Mouse (Mus musculus): ENCODE results near the gene Sp9. TPM values are rescaled to one million over a fixed set of nuclear protein-coding genes. Genes with fewer than 3 reads are reported as not detected.

The Sp9 gene
- polyA plus RNA-seq, 1 experiment = 0.07 TPM

DNA sequence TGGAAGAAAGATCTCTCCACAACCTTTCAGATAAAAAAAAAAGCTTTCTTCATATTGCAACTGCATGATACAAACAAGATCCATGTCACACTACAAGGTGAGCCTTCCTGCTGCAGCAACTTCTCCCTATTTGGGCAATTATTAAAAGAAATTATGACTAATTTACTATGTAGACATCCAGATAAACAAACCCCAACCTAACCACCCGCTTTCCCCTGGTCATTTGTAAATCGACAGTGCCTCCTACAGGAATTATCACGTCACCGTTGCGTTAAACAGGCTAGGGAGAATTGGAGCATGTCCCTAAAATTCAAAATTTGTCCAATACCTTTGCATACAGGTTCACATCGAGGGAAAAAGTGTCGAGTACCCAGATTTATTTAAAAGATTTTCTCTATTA lies 10.0 kb downstream of the Sp9 start:
- Histone ChIP-seq H3K27me3 (ENCODE audit: control insufficient read depth, insufficient read depth, low read length) (peaks cover 14% of the 10 kb centered on the region; the same call in 1 of the 2 replicates), H3K4me1 (ENCODE audit: control insufficient read depth, insufficient read depth, low read length) (no peaks in the 10 kb centered on the region), H3K4me3 (replicated peaks; ENCODE audit: insufficient read depth, low read depth, low read length) (no peak overlapping the region), H3K27ac (ENCODE audit: insufficient read depth, low read length) (no peak overlapping the region)
- no peak for DNase-seq
- TF ChIP-seq POLR2A (IDR thresholded peaks at IDR 0.05; ENCODE audit: borderline replicate concordance, insufficient read depth, low read length) (no peak), CTCF (IDR thresholded peaks at IDR 0.05; ENCODE audit: borderline replicate concordance, insufficient read depth, low read depth, low read length) (peak; percentile 28; the same call in 1 of the 2 replicates)
- WGBS = 42% methylated on average over 7 of the region's 7 CpGs

DNA sequence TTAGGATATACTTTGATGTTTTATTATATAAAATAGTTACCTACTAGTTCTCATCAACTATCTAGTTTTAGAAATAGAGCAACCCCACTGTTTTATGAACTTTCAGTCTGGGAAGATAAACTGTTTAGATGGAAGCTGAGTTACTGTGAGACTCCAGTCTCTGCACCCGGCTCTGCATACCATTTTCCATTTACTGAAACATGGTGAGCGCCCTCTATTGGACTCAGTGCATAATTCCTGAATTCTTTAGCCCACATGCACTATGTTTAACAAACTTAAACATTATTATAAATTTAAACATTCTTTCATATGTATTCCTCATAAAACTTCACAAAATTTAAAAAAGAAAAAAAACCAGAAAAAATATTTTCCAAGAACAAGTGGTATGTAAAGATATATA lies 13.9 kb downstream of the Sp9 start:
- TF ChIP-seq POLR2A (IDR thresholded peaks at IDR 0.05; ENCODE audit: borderline replicate concordance, insufficient read depth, low read length) = no peak
- TF ChIP-seq CTCF (IDR thresholded peaks at IDR 0.05; ENCODE audit: borderline replicate concordance, insufficient read depth, low read depth, low read length) = no peak; the same call in 1 of the 2 replicates
- peaks cover under 1% of the 10 kb centered on the region; the same call in 1 of the 2 replicates for H3K27me3 ChIP-seq (ENCODE audit: control insufficient read depth, insufficient read depth, low read length)
- no peaks in the 10 kb centered on the region for H3K4me1 ChIP-seq (ENCODE audit: control insufficient read depth, insufficient read depth, low read length)
- H3K27ac ChIP-seq (ENCODE audit: insufficient read depth, low read length) = no peak overlapping the region
- H3K4me3 ChIP-seq (replicated peaks; ENCODE audit: insufficient read depth, low read depth, low read length) = no peak overlapping the region
- 18% methylated on average over 2 of the region's 2 CpGs for WGBS
- no peak for DNase-seq

DNA sequence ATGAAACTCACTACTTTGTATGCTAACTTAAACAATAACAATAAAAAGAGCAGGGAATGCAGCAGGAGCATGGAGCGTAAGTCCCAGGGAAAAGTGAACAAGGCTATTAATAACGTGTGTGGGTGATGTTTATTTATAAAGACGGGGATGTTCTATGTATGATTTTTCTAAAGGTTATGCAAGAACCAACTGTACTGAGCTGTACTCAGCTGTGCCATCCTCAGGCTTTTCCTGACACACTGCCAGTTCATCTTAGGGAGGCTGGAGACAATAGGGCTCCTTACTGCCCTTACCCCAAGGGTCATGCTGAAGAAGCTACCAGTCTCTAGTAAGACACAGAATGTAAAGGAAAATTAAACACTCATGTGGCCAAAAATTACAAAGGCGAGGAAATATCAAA lies 19.4 kb downstream of the Sp9 start:
- Histone ChIP-seq H3K4me3 (replicated peaks; ENCODE audit: insufficient read depth, low read depth, low read length) (no peak overlapping the region), H3K27ac (ENCODE audit: insufficient read depth, low read length) (no peak overlapping the region), H3K27me3 (ENCODE audit: control insufficient read depth, insufficient read depth, low read length) (no peaks in the 10 kb centered on the region), H3K4me1 (ENCODE audit: control insufficient read depth, insufficient read depth, low read length) (no peaks in the 10 kb centered on the region)
- DNase-seq = no peak
- WGBS = 85% methylated on average over 4 of the region's 4 CpGs
- TF ChIP-seq CTCF (IDR thresholded peaks at IDR 0.05; ENCODE audit: borderline replicate concordance, insufficient read depth, low read depth, low read length) (no peak), POLR2A (IDR thresholded peaks at IDR 0.05; ENCODE audit: borderline replicate concordance, insufficient read depth, low read length) (no peak)

DNA sequence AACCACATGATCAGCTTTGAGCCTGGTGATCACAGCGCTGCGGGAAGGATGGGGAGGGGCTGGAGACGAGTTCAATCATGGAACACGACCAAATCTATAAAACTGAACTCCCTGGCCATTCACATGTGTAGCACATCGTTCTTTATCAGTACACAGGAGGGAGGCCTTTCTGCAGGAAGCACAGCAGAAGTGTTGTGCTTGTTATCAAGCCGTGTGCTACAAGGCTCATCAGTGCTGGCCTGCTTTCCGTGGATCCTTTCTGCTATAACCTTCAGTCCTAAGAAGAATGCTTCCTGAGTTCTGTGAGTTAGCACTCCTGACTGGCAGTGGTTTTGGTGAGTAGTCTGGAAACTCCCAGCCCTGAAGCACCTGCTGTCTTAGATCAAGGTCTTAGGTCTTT lies 23.3 kb downstream of the Sp9 start:
- 85% methylated on average over 7 of the region's 7 CpGs for WGBS
- TF ChIP-seq CTCF (IDR thresholded peaks at IDR 0.05; ENCODE audit: borderline replicate concordance, insufficient read depth, low read depth, low read length) (no peak), POLR2A (IDR thresholded peaks at IDR 0.05; ENCODE audit: borderline replicate concordance, insufficient read depth, low read length) (no peak)
- DNase-seq = no peak
- no peaks in the 10 kb centered on the region for H3K4me1 ChIP-seq (ENCODE audit: control insufficient read depth, insufficient read depth, low read length)
- no peaks in the 10 kb centered on the region for H3K27me3 ChIP-seq (ENCODE audit: control insufficient read depth, insufficient read depth, low read length)
- H3K4me3 ChIP-seq (replicated peaks; ENCODE audit: insufficient read depth, low read depth, low read length) = no peak overlapping the region
- no peak overlapping the region for H3K27ac ChIP-seq (ENCODE audit: insufficient read depth, low read length)

DNA sequence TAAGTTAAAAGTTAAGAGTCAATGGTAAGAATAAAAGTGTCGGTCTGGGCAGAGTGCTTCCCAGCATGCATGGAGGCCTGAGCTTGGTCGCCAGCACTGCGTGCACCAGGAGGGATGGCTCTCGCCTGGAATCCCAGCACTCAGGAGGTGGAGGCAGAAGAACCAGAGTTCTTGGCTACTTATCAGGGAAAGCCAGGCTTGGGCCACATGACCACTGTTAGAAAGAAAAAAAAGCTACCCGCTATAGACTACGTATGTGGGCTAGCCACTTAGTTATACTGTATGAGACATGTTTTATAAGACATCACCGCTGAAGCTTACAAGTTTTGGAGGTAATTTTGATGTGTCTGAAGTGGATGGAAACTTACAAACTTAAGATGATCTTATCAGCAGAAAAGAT lies 26.4 kb downstream of the Sp9 start:
- H3K27ac ChIP-seq (ENCODE audit: insufficient read depth, low read length) = no peak overlapping the region
- 68% methylated on average over 7 of the region's 7 CpGs for WGBS
- H3K4me1 ChIP-seq (ENCODE audit: control insufficient read depth, insufficient read depth, low read length) = no peaks in the 10 kb centered on the region
- H3K27me3 ChIP-seq (ENCODE audit: control insufficient read depth, insufficient read depth, low read length) = no peaks in the 10 kb centered on the region
- DNase-seq = no peak
- no peak for TF ChIP-seq POLR2A (IDR thresholded peaks at IDR 0.05; ENCODE audit: borderline replicate concordance, insufficient read depth, low read length)
- TF ChIP-seq CTCF (IDR thresholded peaks at IDR 0.05; ENCODE audit: borderline replicate concordance, insufficient read depth, low read depth, low read length) = no peak
- no peak overlapping the region for H3K4me3 ChIP-seq (replicated peaks; ENCODE audit: insufficient read depth, low read depth, low read length)

DNA sequence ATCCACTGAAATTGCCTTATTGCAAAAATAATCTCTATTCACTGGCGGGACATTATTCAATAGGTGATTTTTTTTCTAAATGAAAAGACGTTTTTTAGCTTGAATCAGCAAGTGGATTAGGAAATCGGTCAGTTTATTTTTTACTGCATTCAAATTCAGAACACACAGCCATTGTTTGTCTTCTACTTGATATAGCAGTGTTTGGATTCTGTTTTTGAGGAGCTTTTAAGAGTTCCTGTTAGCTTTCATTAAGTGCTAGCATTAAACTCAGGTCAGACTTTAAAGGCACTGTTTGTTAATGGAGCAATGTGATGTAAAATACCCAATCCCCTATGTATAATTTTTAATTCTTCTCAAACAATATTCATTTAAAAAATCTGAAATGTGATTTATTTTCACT lies 27.1 kb downstream of the Sp9 start:
- no peak for DNase-seq
- WGBS = 81% methylated on average over 3 of the region's 3 CpGs
- Histone ChIP-seq H3K4me3 (replicated peaks; ENCODE audit: insufficient read depth, low read depth, low read length) (no peak overlapping the region), H3K27me3 (ENCODE audit: control insufficient read depth, insufficient read depth, low read length) (no peaks in the 10 kb centered on the region), H3K4me1 (ENCODE audit: control insufficient read depth, insufficient read depth, low read length) (no peaks in the 10 kb centered on the region), H3K27ac (ENCODE audit: insufficient read depth, low read length) (no peak overlapping the region)
- TF ChIP-seq POLR2A (IDR thresholded peaks at IDR 0.05; ENCODE audit: borderline replicate concordance, insufficient read depth, low read length) = no peak
- TF ChIP-seq CTCF (IDR thresholded peaks at IDR 0.05; ENCODE audit: borderline replicate concordance, insufficient read depth, low read depth, low read length) = no peak

DNA sequence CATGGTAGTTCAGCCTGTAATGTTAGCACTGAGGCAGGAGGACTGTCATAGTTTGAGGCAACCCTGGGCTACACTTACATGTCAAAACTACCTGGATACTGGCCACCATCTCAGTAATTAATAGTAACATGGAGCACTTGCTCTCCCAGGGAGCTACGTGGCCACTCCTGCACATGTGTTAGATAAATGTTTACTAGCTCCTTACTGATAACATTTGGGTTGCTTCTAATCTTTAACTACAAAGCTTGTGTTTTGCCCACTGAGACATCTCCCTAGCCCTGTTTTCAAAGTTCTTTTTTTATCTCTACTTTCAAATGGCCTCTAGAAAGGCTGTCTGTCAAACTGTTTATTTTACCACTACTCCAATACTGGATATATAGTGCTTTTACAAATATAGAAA lies 30.3 kb downstream of the Sp9 start:
- TF ChIP-seq POLR2A (IDR thresholded peaks at IDR 0.05; ENCODE audit: borderline replicate concordance, insufficient read depth, low read length) = no peak
- TF ChIP-seq CTCF (IDR thresholded peaks at IDR 0.05; ENCODE audit: borderline replicate concordance, insufficient read depth, low read depth, low read length) = no peak
- Histone ChIP-seq H3K27ac (ENCODE audit: insufficient read depth, low read length) (no peak overlapping the region), H3K4me3 (replicated peaks; ENCODE audit: insufficient read depth, low read depth, low read length) (no peak overlapping the region), H3K27me3 (ENCODE audit: control insufficient read depth, insufficient read depth, low read length) (no peaks in the 10 kb centered on the region), H3K4me1 (ENCODE audit: control insufficient read depth, insufficient read depth, low read length) (no peaks in the 10 kb centered on the region)
- WGBS = 81% methylated on average over 1 of the region's 1 CpGs
- no peak for DNase-seq

DNA sequence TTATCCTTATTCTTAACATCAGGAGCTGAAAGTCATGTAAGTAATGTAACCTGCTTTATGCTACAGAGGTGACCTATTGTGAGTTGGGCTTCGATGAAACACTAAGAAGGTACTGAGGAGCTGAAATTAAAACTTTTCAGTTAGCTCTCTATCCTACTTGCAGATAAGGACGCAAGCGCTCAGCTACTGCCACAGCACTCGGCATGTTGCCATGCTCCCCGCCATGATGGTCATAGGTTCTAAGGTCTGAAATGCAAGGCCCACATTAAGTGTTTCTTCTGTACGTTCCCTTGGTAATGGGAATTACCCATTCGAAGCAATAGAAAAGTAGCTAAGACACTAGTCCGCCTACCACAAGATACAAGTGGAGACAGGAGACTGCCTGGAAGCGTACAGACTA lies 31.0 kb downstream of the Sp9 start:
- Histone ChIP-seq H3K4me1 (ENCODE audit: control insufficient read depth, insufficient read depth, low read length) (no peaks in the 10 kb centered on the region), H3K4me3 (replicated peaks; ENCODE audit: insufficient read depth, low read depth, low read length) (no peak overlapping the region), H3K27ac (ENCODE audit: insufficient read depth, low read length) (no peak overlapping the region), H3K27me3 (ENCODE audit: control insufficient read depth, insufficient read depth, low read length) (no peaks in the 10 kb centered on the region)
- DNase-seq = no peak
- TF ChIP-seq POLR2A (IDR thresholded peaks at IDR 0.05; ENCODE audit: borderline replicate concordance, insufficient read depth, low read length) (no peak), CTCF (IDR thresholded peaks at IDR 0.05; ENCODE audit: borderline replicate concordance, insufficient read depth, low read depth, low read length) (no peak)
- WGBS = 93% methylated on average over 9 of the region's 9 CpGs
